Mouse (Mus musculus): ENCODE measurements around the gene B3gnt2. TPM values are rescaled to one million over a fixed set of nuclear protein-coding genes. Genes with fewer than 3 reads are reported as not detected.
A peak's percentile ranks its signal among the peaks of the same experiment; 100 is the strongest.

Gene B3gnt2
- polyA plus RNA-seq (2014; fragmentation: Nextera tagmentation; extraction: Ambion mirVana): 1.9 and 2.4 TPM in 2 replicates

DNA sequence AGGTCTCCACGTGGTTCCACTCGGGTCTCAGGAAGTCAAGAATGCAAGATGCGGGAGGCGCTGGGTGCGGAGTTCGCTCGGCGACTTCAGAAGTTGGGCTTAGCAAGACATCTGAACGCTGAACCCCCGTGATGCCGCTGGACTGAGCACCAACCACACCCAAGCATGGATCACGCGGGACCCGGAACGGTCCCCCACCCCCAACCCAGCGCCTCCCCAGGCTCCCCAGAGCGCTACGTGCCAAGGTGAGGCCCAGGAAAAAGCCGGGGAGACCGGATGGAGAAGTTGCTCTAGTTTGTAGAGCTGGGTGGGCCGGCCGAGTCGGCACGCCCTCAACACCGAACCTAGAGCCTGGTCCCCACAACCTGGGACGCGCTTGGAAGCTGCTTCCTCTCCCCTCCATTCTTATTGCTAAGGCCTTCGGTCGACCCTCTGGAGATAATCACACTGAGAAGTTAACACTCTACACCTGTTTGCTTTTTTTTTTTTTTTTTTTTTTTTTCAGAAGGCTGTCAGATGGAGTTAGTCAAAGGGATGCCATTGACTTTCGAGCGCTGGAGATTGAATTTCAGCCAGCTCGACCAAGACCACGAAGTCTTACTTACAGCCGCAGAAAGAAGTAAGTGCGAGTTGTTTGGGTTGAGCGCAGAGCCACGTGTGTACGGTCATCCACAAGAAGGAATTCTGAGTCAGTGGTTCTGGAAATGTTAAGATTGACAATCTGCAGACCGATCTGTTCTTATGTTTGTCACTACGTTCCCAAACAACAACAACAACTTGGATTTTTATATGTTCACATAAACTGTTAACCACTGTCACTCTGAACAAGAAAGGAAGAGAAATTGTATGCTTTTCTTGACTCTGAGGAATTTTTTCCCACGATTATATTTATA is at the start of gene B3gnt2:
TSS of gene B3gnt2 (minus strand) at position 627 of the 893 bp plus-strand sequence.
- no peaks in the 10 kb centered on the region for H3K36me3 ChIP-seq (ENCODE audit: control insufficient read depth, insufficient read depth, low read length)
- H3K4me3 ChIP-seq (ENCODE audit: low read depth, low read length): peak within 1 kb of the TSS; percentile 66
- H3K27me3 ChIP-seq (ENCODE audit: control insufficient read depth, insufficient read depth, low read length): peaks cover 35% of the 10 kb centered on the region
- H3K4me1 ChIP-seq (ENCODE audit: control insufficient read depth, insufficient read depth, low read length): peaks cover 15% of the 10 kb centered on the region
- H3K9me3 ChIP-seq (ENCODE audit: control insufficient read depth, low read length): no peaks in the 10 kb centered on the region
- 5% methylated on average over 41 of the region's 41 CpGs for WGBS
- no peak within 1 kb of the TSS for H3K27ac ChIP-seq (ENCODE audit: low read depth, low read length)
- peak within 1 kb of the TSS; percentile 78 for H3K4me2 ChIP-seq (ENCODE audit: low read depth, low read length)
- ATAC-seq (ENCODE audit: low read depth): peak; percentile 5; the same call in 1 of the 2 replicates
- peak within 1 kb of the TSS; percentile 41; the same call in 1 of the 2 replicates for H3K9ac ChIP-seq (replicated peaks; ENCODE audit: low read depth, low read length)

DNA sequence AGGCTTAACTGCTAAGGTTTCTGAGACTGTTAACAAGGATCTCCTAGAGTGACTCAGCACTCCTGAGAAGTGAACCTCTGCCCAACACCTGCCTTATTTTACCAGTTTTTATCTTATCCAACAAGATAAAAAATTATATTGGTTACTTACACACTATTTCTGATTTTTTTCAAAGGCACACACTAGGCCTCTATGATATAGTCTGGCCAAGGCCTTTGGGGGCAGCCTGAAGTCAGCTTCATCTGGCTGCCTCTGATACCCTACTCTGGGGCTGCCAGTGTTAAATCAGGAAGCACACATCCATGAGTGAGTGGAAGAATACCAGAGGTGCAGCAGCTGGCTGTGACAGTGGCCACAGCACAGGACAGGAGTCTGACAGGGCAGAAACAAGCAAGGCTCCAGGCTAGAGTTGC is 45.7 kb upstream of the B3gnt2 start:
- Histone ChIP-seq H3K4me2 (ENCODE audit: low read depth, low read length) (no peak overlapping the region), H3K4me1 (ENCODE audit: control insufficient read depth, insufficient read depth, low read length) (no peaks in the 10 kb centered on the region), H3K9me3 (ENCODE audit: control insufficient read depth, low read length) (no peaks in the 10 kb centered on the region), H3K4me3 (ENCODE audit: low read depth, low read length) (no peak overlapping the region), H3K27ac (ENCODE audit: low read depth, low read length) (no peak overlapping the region), H3K9ac (replicated peaks; ENCODE audit: low read depth, low read length) (no peak overlapping the region), H3K36me3 (ENCODE audit: control insufficient read depth, insufficient read depth, low read length) (no peaks in the 10 kb centered on the region), H3K27me3 (ENCODE audit: control insufficient read depth, insufficient read depth, low read length) (no peaks in the 10 kb centered on the region)
- 0 out of 2 replicates have a peak, but pooled peaks have one; percentile 38 for ATAC-seq (ENCODE audit: low read depth)

DNA sequence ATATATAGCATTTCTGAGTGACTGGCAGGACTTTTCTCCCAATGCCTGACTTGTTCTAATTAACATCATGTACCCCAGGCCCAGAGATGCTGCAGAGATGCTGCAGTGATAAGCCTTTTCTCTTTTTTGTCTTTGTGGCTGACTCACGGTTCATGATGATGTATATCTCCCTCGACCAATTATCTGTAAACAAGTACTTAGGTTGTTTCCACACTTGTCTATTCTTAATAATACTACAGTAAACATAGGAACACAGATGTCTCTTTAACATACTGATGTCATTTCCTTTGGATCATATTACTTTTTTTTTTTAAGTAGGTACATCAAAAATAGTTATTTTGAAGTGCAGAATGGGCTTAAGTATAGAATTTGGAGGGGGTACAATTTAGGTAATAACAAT is 42.2 kb upstream of the B3gnt2 start:
- no peaks in the 10 kb centered on the region for H3K9me3 ChIP-seq (ENCODE audit: control insufficient read depth, low read length)
- H3K36me3 ChIP-seq (ENCODE audit: control insufficient read depth, insufficient read depth, low read length): no peaks in the 10 kb centered on the region; the same call in 1 of the 2 replicates
- H3K27ac ChIP-seq (ENCODE audit: low read depth, low read length): no peak overlapping the region
- H3K4me1 ChIP-seq (ENCODE audit: control insufficient read depth, insufficient read depth, low read length): no peaks in the 10 kb centered on the region
- no peak overlapping the region for H3K4me2 ChIP-seq (ENCODE audit: low read depth, low read length)
- no peaks in the 10 kb centered on the region for H3K27me3 ChIP-seq (ENCODE audit: control insufficient read depth, insufficient read depth, low read length)
- no peak for ATAC-seq (ENCODE audit: low read depth)
- 89% methylated on average over 2 of the region's 2 CpGs for WGBS
- H3K4me3 ChIP-seq (ENCODE audit: low read depth, low read length): no peak overlapping the region
- H3K9ac ChIP-seq (replicated peaks; ENCODE audit: low read depth, low read length): no peak overlapping the region

DNA sequence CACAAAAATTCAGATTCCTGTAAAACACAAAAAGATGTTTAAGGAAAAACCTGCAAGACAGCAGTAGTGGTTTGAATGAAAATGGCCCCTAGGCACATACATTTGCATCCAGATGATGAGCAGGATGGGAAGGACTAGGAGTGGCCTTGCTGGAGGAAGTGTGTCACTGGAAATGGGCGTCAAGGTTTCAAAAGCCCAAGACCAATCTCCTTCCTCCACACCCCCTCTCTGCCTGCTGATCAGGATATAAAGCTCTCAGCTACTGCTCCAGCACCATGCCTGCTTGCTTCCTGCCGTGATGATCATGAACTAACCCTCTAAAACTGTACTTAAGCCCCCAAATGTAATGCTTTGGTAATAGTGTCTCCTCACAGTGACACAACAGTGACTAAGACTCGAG is 39.3 kb upstream of the B3gnt2 start:
- no peak overlapping the region for H3K9ac ChIP-seq (replicated peaks; ENCODE audit: low read depth, low read length)
- H3K36me3 ChIP-seq (ENCODE audit: control insufficient read depth, insufficient read depth, low read length): no peaks in the 10 kb centered on the region; the same call in 1 of the 2 replicates
- H3K4me3 ChIP-seq (ENCODE audit: low read depth, low read length): no peak overlapping the region
- no peaks in the 10 kb centered on the region for H3K9me3 ChIP-seq (ENCODE audit: control insufficient read depth, low read length)
- no peak overlapping the region for H3K4me2 ChIP-seq (ENCODE audit: low read depth, low read length)
- ATAC-seq (ENCODE audit: low read depth): no peak
- H3K4me1 ChIP-seq (ENCODE audit: control insufficient read depth, insufficient read depth, low read length): no peaks in the 10 kb centered on the region
- 85% methylated on average over 3 of the region's 3 CpGs for WGBS
- no peaks in the 10 kb centered on the region for H3K27me3 ChIP-seq (ENCODE audit: control insufficient read depth, insufficient read depth, low read length)
- H3K27ac ChIP-seq (ENCODE audit: low read depth, low read length): no peak overlapping the region

DNA sequence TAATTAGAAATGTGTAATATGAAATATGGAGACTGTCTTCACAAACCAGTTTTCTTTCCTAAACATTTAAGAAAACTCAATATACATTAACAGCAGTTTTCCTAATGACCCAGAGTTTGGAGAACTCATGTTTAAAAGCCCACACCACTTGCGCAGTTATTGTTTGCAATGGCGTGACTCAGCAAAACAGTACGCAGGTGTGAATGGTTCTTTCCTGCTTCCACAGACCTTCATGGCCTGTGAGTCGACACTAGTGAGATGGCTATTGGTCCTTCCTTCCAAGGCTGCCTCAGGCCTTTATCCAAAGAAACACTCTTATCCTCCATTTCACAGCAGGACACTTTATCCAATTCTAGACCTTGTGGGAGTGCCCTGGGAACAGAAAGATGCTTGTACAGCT is 36.9 kb upstream of the B3gnt2 start:
- ATAC-seq (ENCODE audit: low read depth): no peak
- Histone ChIP-seq H3K4me3 (ENCODE audit: low read depth, low read length) (no peak overlapping the region), H3K9me3 (ENCODE audit: control insufficient read depth, low read length) (no peaks in the 10 kb centered on the region), H3K27me3 (ENCODE audit: control insufficient read depth, insufficient read depth, low read length) (no peaks in the 10 kb centered on the region), H3K9ac (replicated peaks; ENCODE audit: low read depth, low read length) (no peak overlapping the region), H3K36me3 (ENCODE audit: control insufficient read depth, insufficient read depth, low read length) (no peaks in the 10 kb centered on the region; the same call in 1 of the 2 replicates), H3K27ac (ENCODE audit: low read depth, low read length) (no peak overlapping the region), H3K4me1 (ENCODE audit: control insufficient read depth, insufficient read depth, low read length) (no peaks in the 10 kb centered on the region), H3K4me2 (ENCODE audit: low read depth, low read length) (no peak overlapping the region)
- 94% methylated on average over 4 of the region's 4 CpGs for whole genome bisulfite sequencing

DNA sequence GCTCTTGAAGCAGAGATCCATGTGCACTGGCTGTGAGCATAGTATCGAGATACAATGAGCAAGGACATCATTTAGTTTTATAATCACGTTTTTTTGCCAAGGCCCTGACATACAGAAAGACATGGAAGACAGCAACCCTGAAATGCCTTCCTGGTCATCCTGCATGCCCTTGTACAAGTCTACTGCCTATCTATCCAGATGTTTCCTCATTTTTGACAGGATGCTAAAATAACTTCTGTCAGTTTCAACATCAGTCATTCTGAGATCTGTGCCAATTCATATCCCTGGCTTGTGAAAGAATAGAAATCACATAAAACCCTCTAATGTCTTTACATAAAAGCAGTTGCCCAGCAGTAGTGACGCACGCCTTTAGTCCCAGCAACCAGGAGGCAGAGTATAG is 36.4 kb upstream of the B3gnt2 start:
- H3K4me3 ChIP-seq (ENCODE audit: low read depth, low read length): no peak overlapping the region
- H3K9me3 ChIP-seq (ENCODE audit: control insufficient read depth, low read length): no peaks in the 10 kb centered on the region
- H3K4me1 ChIP-seq (ENCODE audit: control insufficient read depth, insufficient read depth, low read length): no peaks in the 10 kb centered on the region
- H3K27me3 ChIP-seq (ENCODE audit: control insufficient read depth, insufficient read depth, low read length): no peaks in the 10 kb centered on the region
- H3K9ac ChIP-seq (replicated peaks; ENCODE audit: low read depth, low read length): no peak overlapping the region
- no peak overlapping the region for H3K27ac ChIP-seq (ENCODE audit: low read depth, low read length)
- 89% methylated on average over 4 of the region's 4 CpGs for WGBS
- no peak overlapping the region for H3K4me2 ChIP-seq (ENCODE audit: low read depth, low read length)
- H3K36me3 ChIP-seq (ENCODE audit: control insufficient read depth, insufficient read depth, low read length): no peaks in the 10 kb centered on the region; the same call in 1 of the 2 replicates
- ATAC-seq (ENCODE audit: low read depth): no peak

DNA sequence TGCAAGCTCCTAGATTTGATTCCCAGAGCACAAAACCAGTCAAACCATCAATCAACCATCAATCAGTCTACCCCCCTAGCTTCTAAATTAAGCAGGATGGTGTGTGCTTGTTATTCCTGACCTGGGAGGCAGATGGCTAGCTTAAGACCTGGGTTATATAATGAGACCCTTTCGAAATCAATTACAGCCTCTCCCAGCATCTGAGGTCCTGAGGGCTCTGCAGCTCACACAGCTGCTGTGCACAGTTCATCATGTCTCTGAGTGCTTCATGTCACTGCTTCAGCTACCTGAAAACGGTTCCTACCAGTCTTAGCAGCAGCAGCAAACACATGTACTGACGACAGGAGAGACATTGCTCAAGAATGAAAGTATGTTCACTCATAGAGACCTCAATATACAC is 32.3 kb upstream of the B3gnt2 start:
- Histone ChIP-seq H3K4me1 (ENCODE audit: control insufficient read depth, insufficient read depth, low read length) (no peaks in the 10 kb centered on the region), H3K9me3 (ENCODE audit: control insufficient read depth, low read length) (no peaks in the 10 kb centered on the region), H3K36me3 (ENCODE audit: control insufficient read depth, insufficient read depth, low read length) (no peaks in the 10 kb centered on the region; the same call in 1 of the 2 replicates), H3K4me3 (ENCODE audit: low read depth, low read length) (no peak overlapping the region), H3K9ac (replicated peaks; ENCODE audit: low read depth, low read length) (no peak overlapping the region), H3K27ac (ENCODE audit: low read depth, low read length) (no peak overlapping the region), H3K27me3 (ENCODE audit: control insufficient read depth, insufficient read depth, low read length) (no peaks in the 10 kb centered on the region), H3K4me2 (ENCODE audit: low read depth, low read length) (no peak overlapping the region)
- 39% methylated on average over 3 of the region's 3 CpGs for WGBS
- no peak; the same call in 1 of the 2 replicates for ATAC-seq (ENCODE audit: low read depth)

DNA sequence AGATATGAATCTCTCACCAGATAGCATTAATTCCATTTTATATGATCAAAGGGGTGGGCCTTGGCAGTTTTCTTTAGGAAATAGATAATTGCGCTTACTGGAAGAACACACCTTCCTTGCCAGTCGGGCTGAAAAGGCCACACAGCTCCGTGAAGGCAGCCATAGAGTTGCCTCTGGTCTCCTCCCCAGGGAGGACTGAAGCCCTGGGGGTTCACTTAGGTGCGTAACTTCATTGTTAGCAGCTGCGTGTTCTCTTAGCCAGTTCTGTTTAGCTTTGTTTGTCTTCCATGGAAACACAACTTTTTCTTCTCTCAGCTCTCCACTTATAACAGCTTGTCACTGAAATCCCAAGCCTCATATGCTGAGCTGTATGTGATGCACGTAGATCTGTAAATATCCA is 31.7 kb upstream of the B3gnt2 start:
- Histone ChIP-seq H3K4me3 (ENCODE audit: low read depth, low read length) (no peak overlapping the region), H3K27me3 (ENCODE audit: control insufficient read depth, insufficient read depth, low read length) (no peaks in the 10 kb centered on the region), H3K9me3 (ENCODE audit: control insufficient read depth, low read length) (no peaks in the 10 kb centered on the region), H3K4me2 (ENCODE audit: low read depth, low read length) (no peak overlapping the region), H3K36me3 (ENCODE audit: control insufficient read depth, insufficient read depth, low read length) (no peaks in the 10 kb centered on the region), H3K9ac (replicated peaks; ENCODE audit: low read depth, low read length) (no peak overlapping the region), H3K27ac (ENCODE audit: low read depth, low read length) (no peak overlapping the region), H3K4me1 (ENCODE audit: control insufficient read depth, insufficient read depth, low read length) (no peaks in the 10 kb centered on the region)
- 71% methylated on average over 6 of the region's 6 CpGs for WGBS
- no peak for ATAC-seq (ENCODE audit: low read depth)

DNA sequence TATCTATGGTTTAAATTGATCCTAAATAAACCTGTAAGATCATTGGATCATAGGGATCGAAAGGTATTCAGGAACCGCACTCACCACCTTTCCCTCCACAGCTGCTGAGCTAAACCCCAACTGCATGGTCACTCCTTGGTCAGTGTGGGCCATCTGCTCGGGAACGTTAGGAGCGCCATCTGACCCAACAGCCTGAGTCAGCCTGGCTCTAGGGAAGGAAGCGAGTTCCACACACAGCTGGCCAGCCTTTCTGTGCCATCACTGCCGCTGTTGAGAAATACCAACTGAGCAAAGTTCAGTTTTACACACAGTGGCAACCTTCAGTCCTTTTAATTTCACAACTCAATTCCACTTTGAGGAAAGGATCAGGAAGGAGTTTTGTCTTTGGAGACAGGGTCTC is 31.1 kb upstream of the B3gnt2 start:
- Histone ChIP-seq H3K9ac (replicated peaks; ENCODE audit: low read depth, low read length) (no peak overlapping the region), H3K4me2 (ENCODE audit: low read depth, low read length) (no peak overlapping the region), H3K27me3 (ENCODE audit: control insufficient read depth, insufficient read depth, low read length) (no peaks in the 10 kb centered on the region), H3K4me3 (ENCODE audit: low read depth, low read length) (no peak overlapping the region), H3K27ac (ENCODE audit: low read depth, low read length) (no peak overlapping the region), H3K4me1 (ENCODE audit: control insufficient read depth, insufficient read depth, low read length) (no peaks in the 10 kb centered on the region), H3K9me3 (ENCODE audit: control insufficient read depth, low read length) (no peaks in the 10 kb centered on the region), H3K36me3 (ENCODE audit: control insufficient read depth, insufficient read depth, low read length) (no peaks in the 10 kb centered on the region)
- no peak for ATAC-seq (ENCODE audit: low read depth)
- 91% methylated on average over 7 of the region's 7 CpGs for WGBS
